Mouse (Mus musculus): ENCODE measurements around the gene Zfyve9. TPM values are rescaled to one million over a fixed set of nuclear protein-coding genes. Genes with fewer than 3 reads are reported as not detected.

The Zfyve9 gene
- polyA plus RNA-seq, 1 experiment from 2014 or later: 3.6 TPM

GRCm38 (mm10) chr4:108634696-108635095, 145.9 kb downstream of the Zfyve9 start:
- Histone ChIP-seq H3K9me3 (replicated peaks) (no peaks in the 10 kb centered on the region), H3K27me3 (replicated peaks) (no peaks in the 10 kb centered on the region), H3K36me3 (peaks cover 74% of the 10 kb centered on the region), H3K27ac (ENCODE audit: poor library complexity, severe bottlenecking) (no peak overlapping the region), H3K9ac (no peak overlapping the region), H3K4me1 (replicated peaks) (no peaks in the 10 kb centered on the region), H3K4me2 (no peak overlapping the region), H3K4me3 (no peak overlapping the region)
- WGBS: 80% methylated on average over 4 of the region's 4 CpGs
- no peak for ATAC-seq (ENCODE audit: insufficient number of reproducible peaks, low FRiP score)

- no peak for ATAC-seq (ENCODE audit: insufficient number of reproducible peaks, low FRiP score)
- 89% methylated on average over 12 of the region's 12 CpGs for WGBS
Measured at GRCm38 (mm10) chr4:108633703-108634102, 146.9 kb downstream of the Zfyve9 start.

GRCm38 (mm10) chr4:108631616-108632015, 149.0 kb downstream of the Zfyve9 start:
- no peak overlapping the region for H3K27ac ChIP-seq (ENCODE audit: poor library complexity, severe bottlenecking)
- H3K9me3 ChIP-seq (replicated peaks): no peaks in the 10 kb centered on the region
- H3K4me3 ChIP-seq: no peak overlapping the region
- WGBS: 89% methylated on average over 4 of the region's 4 CpGs
- no peak overlapping the region for H3K9ac ChIP-seq
- ATAC-seq (ENCODE audit: insufficient number of reproducible peaks, low FRiP score): no peak
- H3K36me3 ChIP-seq: peaks cover 91% of the 10 kb centered on the region
- no peaks in the 10 kb centered on the region for H3K27me3 ChIP-seq (replicated peaks)
- H3K4me2 ChIP-seq: no peak overlapping the region
- no peaks in the 10 kb centered on the region for H3K4me1 ChIP-seq (replicated peaks)

More at GRCm38 (mm10) chr4:108633703-108634102, 146.9 kb downstream of the Zfyve9 start:
- H3K4me3 ChIP-seq: no peak overlapping the region
- H3K9ac ChIP-seq: no peak overlapping the region
- no peak overlapping the region for H3K27ac ChIP-seq (ENCODE audit: poor library complexity, severe bottlenecking)
- no peaks in the 10 kb centered on the region for H3K27me3 ChIP-seq (replicated peaks)
- no peaks in the 10 kb centered on the region for H3K9me3 ChIP-seq (replicated peaks)
- H3K36me3 ChIP-seq: peaks cover 83% of the 10 kb centered on the region
- H3K4me2 ChIP-seq: no peak overlapping the region
- no peaks in the 10 kb centered on the region for H3K4me1 ChIP-seq (replicated peaks)

GRCm38 (mm10) chr4:108630096-108630495, 150.5 kb downstream of the Zfyve9 start:
- no peak overlapping the region for H3K9ac ChIP-seq
- no peaks in the 10 kb centered on the region for H3K9me3 ChIP-seq (replicated peaks)
- ATAC-seq (ENCODE audit: insufficient number of reproducible peaks, low FRiP score): no peak
- 88% methylated on average over 9 of the region's 9 CpGs for WGBS
- no peak overlapping the region for H3K4me3 ChIP-seq
- peaks cover 95% of the 10 kb centered on the region for H3K36me3 ChIP-seq
- H3K4me2 ChIP-seq: no peak overlapping the region
- no peaks in the 10 kb centered on the region for H3K27me3 ChIP-seq (replicated peaks)
- H3K4me1 ChIP-seq (replicated peaks): no peaks in the 10 kb centered on the region
- no peak overlapping the region for H3K27ac ChIP-seq (ENCODE audit: poor library complexity, severe bottlenecking)

GRCm38 (mm10) chr4:108629363-108629880, 151.2 kb downstream of the Zfyve9 start:
- H3K4me2 ChIP-seq: no peak overlapping the region
- H3K36me3 ChIP-seq: peaks cover 95% of the 10 kb centered on the region
- no peak overlapping the region for H3K27ac ChIP-seq (ENCODE audit: poor library complexity, severe bottlenecking)
- H3K27me3 ChIP-seq (replicated peaks): no peaks in the 10 kb centered on the region
- no peaks in the 10 kb centered on the region for H3K4me1 ChIP-seq (replicated peaks)
- H3K4me3 ChIP-seq: no peak overlapping the region
- H3K9me3 ChIP-seq (replicated peaks): no peaks in the 10 kb centered on the region
- no peak for ATAC-seq (ENCODE audit: insufficient number of reproducible peaks, low FRiP score)
- no peak overlapping the region for H3K9ac ChIP-seq
- 92% methylated on average over 7 of the region's 7 CpGs for WGBS

- Histone ChIP-seq H3K4me2 (no peak overlapping the region), H3K9ac (no peak overlapping the region), H3K27me3 (replicated peaks) (no peaks in the 10 kb centered on the region), H3K27ac (ENCODE audit: poor library complexity, severe bottlenecking) (no peak overlapping the region), H3K4me1 (replicated peaks) (no peaks in the 10 kb centered on the region), H3K4me3 (no peak overlapping the region), H3K9me3 (replicated peaks) (no peaks in the 10 kb centered on the region), H3K36me3 (peaks cover 81% of the 10 kb centered on the region)
- WGBS: 80% methylated on average over 5 of the region's 5 CpGs
- no peak for ATAC-seq (ENCODE audit: insufficient number of reproducible peaks, low FRiP score)
Measured at GRCm38 (mm10) chr4:108627066-108627465, 153.5 kb downstream of the Zfyve9 start.

GRCm38 (mm10) chr4:108621504-108621903, 159.1 kb downstream of the Zfyve9 start:
- Histone ChIP-seq H3K36me3 (peaks cover 27% of the 10 kb centered on the region), H3K9ac (no peak overlapping the region), H3K4me2 (no peak overlapping the region), H3K9me3 (replicated peaks) (no peaks in the 10 kb centered on the region), H3K27me3 (replicated peaks) (no peaks in the 10 kb centered on the region), H3K4me1 (replicated peaks) (peaks cover 14% of the 10 kb centered on the region), H3K27ac (ENCODE audit: poor library complexity, severe bottlenecking) (no peak overlapping the region), H3K4me3 (no peak overlapping the region)
- 92% methylated on average over 6 of the region's 6 CpGs for WGBS
- no peak for ATAC-seq (ENCODE audit: insufficient number of reproducible peaks, low FRiP score)

- WGBS: 16% methylated on average over 8 of the region's 8 CpGs
- Histone ChIP-seq H3K4me2 (peak overlapping the region; percentile 86), H3K27ac (ENCODE audit: poor library complexity, severe bottlenecking) (0 out of 2 replicates have a peak overlapping the region, but pooled peaks have one; percentile 77), H3K9me3 (replicated peaks) (no peaks in the 10 kb centered on the region), H3K4me1 (replicated peaks) (peaks cover 14% of the 10 kb centered on the region), H3K36me3 (peaks cover 22% of the 10 kb centered on the region), H3K27me3 (replicated peaks) (no peaks in the 10 kb centered on the region), H3K9ac (peak overlapping the region; percentile 83), H3K4me3 (peak overlapping the region; percentile 75)
- ATAC-seq (ENCODE audit: insufficient number of reproducible peaks, low FRiP score): no peak
Measured at GRCm38 (mm10) chr4:108620536-108620935, 160.1 kb downstream of the Zfyve9 start.

GRCm38 (mm10) chr4:108619587-108620341, 160.8 kb downstream of the Zfyve9 start, which contains the start of gene Cc2d1b:
Gene Cc2d1b (plus strand): TSS chr4:108619940.
- peaks cover 20% of the 10 kb centered on the region for H3K36me3 ChIP-seq
- no peaks in the 10 kb centered on the region for H3K27me3 ChIP-seq (replicated peaks)
- peaks cover 14% of the 10 kb centered on the region for H3K4me1 ChIP-seq (replicated peaks)
- no peaks in the 10 kb centered on the region for H3K9me3 ChIP-seq (replicated peaks)
- peak within 1 kb of the TSS; percentile 75 for H3K4me3 ChIP-seq
- peak within 1 kb of the TSS; percentile 77 for H3K27ac ChIP-seq (ENCODE audit: poor library complexity, severe bottlenecking)
- WGBS: under 1% methylated on average over 83 of the region's 86 CpGs
- H3K9ac ChIP-seq: peak within 1 kb of the TSS; percentile 83
- H3K4me2 ChIP-seq: peak within 1 kb of the TSS; percentile 86
- ATAC-seq (ENCODE audit: insufficient number of reproducible peaks, low FRiP score): peak; percentile 96

- under 1% methylated on average over 10 of the region's 10 CpGs for WGBS
- H3K9me3 ChIP-seq (replicated peaks): no peaks in the 10 kb centered on the region
- ATAC-seq (ENCODE audit: insufficient number of reproducible peaks, low FRiP score): peak; percentile 10; the same call in 1 of the 2 replicates
- peak overlapping the region; percentile 75 for H3K4me3 ChIP-seq
- peak overlapping the region; percentile 83 for H3K9ac ChIP-seq
- H3K4me1 ChIP-seq (replicated peaks): peaks cover 14% of the 10 kb centered on the region
- H3K27ac ChIP-seq (ENCODE audit: poor library complexity, severe bottlenecking): peak overlapping the region; percentile 65; the same call in 1 of the 2 replicates
- H3K36me3 ChIP-seq: peaks cover 15% of the 10 kb centered on the region; the same call in 1 of the 2 replicates
- no peaks in the 10 kb centered on the region for H3K27me3 ChIP-seq (replicated peaks)
- peak overlapping the region; percentile 86 for H3K4me2 ChIP-seq
Measured at GRCm38 (mm10) chr4:108619165-108619564, 161.4 kb downstream of the Zfyve9 start.

GRCm38 (mm10) chr4:108618586-108618985, 162.0 kb downstream of the Zfyve9 start:
- Histone ChIP-seq H3K9ac (peak overlapping the region; percentile 83), H3K4me2 (peak overlapping the region; percentile 86)

More at GRCm38 (mm10) chr4:108618586-108618985, 162.0 kb downstream of the Zfyve9 start:
- WGBS: 74% methylated on average over 4 of the region's 4 CpGs
- Histone ChIP-seq H3K4me3 (peak overlapping the region; percentile 75), H3K27ac (ENCODE audit: poor library complexity, severe bottlenecking) (no peak overlapping the region), H3K9me3 (replicated peaks) (no peaks in the 10 kb centered on the region), H3K4me1 (replicated peaks) (peaks cover 14% of the 10 kb centered on the region), H3K36me3 (peaks cover 12% of the 10 kb centered on the region; the same call in 1 of the 2 replicates), H3K27me3 (replicated peaks) (no peaks in the 10 kb centered on the region)
- ATAC-seq (ENCODE audit: insufficient number of reproducible peaks, low FRiP score): no peak
